Mouse (Mus musculus) ES-E14 (cell line): ENCODE data around the gene Bnc2. TPM values are rescaled to one million over a fixed set of nuclear protein-coding genes. Genes with fewer than 3 reads are reported as not detected.

Source experiments
- DNase-seq: peaks from one replicate; pipeline ENCODE4 v3.0.0-alpha.2; 2013; ENCODE audit warnings: low read depth, low spot score
- H3K27ac ChIP-seq: 2 replicates; pipeline ENCODE4 v1.5.1; 2012; ENCODE audit warnings: low read depth, mild to moderate bottlenecking, low read length, moderate library complexity, mixed read lengths; ENCODE audit not compliant: poor library complexity, insufficient read depth, severe bottlenecking
- H3K36me3 ChIP-seq: 2 replicates; pipeline ENCODE4 v1.6.1; 2012; ENCODE audit warnings: mild to moderate bottlenecking, low read length, moderate library complexity, mixed read lengths; ENCODE audit not compliant: control insufficient read depth, poor library complexity, insufficient read depth, severe bottlenecking
- H3K4me1 ChIP-seq, 2 experiments: fragments of 150-350 bp in 1 of 2; sonication (generic) in 1 of 2; 2 replicates each; pipeline ENCODE4 v1.6.1; 2012; ENCODE audit warnings: low read length in 2 of 2, mild to moderate bottlenecking in 1 of 2, mixed read lengths in 1 of 2; ENCODE audit not compliant: control insufficient read depth in 2 of 2, insufficient read depth in 2 of 2, poor library complexity in 1 of 2
- H3K4me3 ChIP-seq, 2 experiments: fragments of 150-350 bp in 1 of 2; sonication (generic) in 1 of 2; 2 replicates each; pipeline ENCODE4 v1.5.1; 2012; ENCODE audit warnings: low read length in 2 of 2, low read depth in 1 of 2, mild to moderate bottlenecking in 1 of 2, mixed read lengths in 1 of 2; ENCODE audit not compliant: insufficient read depth in 1 of 2, poor library complexity in 1 of 2, severe bottlenecking in 1 of 2
- H3K9ac ChIP-seq: 2 replicates; pipeline ENCODE4 v1.6.1; 2012; ENCODE audit warnings: low read depth, mild to moderate bottlenecking, low read length, mixed read lengths; ENCODE audit not compliant: poor library complexity, insufficient read depth, severe bottlenecking
- H3K9me3 ChIP-seq: fragments of 150-350 bp; sonication (generic); 2 replicates; pipeline ENCODE4 v1.6.1; 2012; ENCODE audit warnings: low read depth, mild to moderate bottlenecking, low read length; ENCODE audit not compliant: control insufficient read depth, insufficient read depth
- CHD2 ChIP-seq: IDR thresholded peaks from 2 replicates; pipeline ENCODE4 v1.6.1; 2014; ENCODE audit warnings: mild to moderate bottlenecking, low read depth, low read length, inconsistent platforms
- HCFC1 ChIP-seq: IDR thresholded peaks from 2 replicates; pipeline ENCODE4 v1.6.1; 2012; ENCODE audit warnings: low read length, inconsistent platforms, borderline replicate concordance; ENCODE audit not compliant: insufficient read depth
- MAFK ChIP-seq: IDR thresholded peaks from 2 replicates; pipeline ENCODE4 v1.6.1; 2014; ENCODE audit warnings: mild to moderate bottlenecking, low read depth, low read length, inconsistent platforms; ENCODE audit not compliant: insufficient read depth
- ZC3H11A ChIP-seq: IDR thresholded peaks from 2 replicates; pipeline ENCODE4 v1.6.1; 2012; ENCODE audit warnings: low read depth, mild to moderate bottlenecking, inconsistent platforms, low read length, borderline replicate concordance
- ZNF384 ChIP-seq: IDR thresholded peaks from 2 replicates; pipeline ENCODE4 v1.6.1; 2012; ENCODE audit warnings: low read depth, low read length, inconsistent platforms
- in situ Hi-C, 2 experiments: fragments of 600-800 bp; cut with MboI; formaldehyde crosslinking; loops; one replicate each; pipeline ENCODE4 v1.15.1; 2025; ENCODE audit warnings: low sequenced_read_pairs in 2 of 2, inconsistent platforms in 1 of 2; ENCODE audit not compliant: unreplicated experiment in 2 of 2
- total RNA-seq: library from RNA; depleted of rRNA; stranded (reverse); fragments of 300-350 nt; gene quantifications from 2 replicates; pipeline ENCODE4 v1.2.3, GENCODE M21; 2012; rRNA removed

Bnc2 gene
- total RNA-seq, 1 experiment, result 15.1 TPM

DNA sequence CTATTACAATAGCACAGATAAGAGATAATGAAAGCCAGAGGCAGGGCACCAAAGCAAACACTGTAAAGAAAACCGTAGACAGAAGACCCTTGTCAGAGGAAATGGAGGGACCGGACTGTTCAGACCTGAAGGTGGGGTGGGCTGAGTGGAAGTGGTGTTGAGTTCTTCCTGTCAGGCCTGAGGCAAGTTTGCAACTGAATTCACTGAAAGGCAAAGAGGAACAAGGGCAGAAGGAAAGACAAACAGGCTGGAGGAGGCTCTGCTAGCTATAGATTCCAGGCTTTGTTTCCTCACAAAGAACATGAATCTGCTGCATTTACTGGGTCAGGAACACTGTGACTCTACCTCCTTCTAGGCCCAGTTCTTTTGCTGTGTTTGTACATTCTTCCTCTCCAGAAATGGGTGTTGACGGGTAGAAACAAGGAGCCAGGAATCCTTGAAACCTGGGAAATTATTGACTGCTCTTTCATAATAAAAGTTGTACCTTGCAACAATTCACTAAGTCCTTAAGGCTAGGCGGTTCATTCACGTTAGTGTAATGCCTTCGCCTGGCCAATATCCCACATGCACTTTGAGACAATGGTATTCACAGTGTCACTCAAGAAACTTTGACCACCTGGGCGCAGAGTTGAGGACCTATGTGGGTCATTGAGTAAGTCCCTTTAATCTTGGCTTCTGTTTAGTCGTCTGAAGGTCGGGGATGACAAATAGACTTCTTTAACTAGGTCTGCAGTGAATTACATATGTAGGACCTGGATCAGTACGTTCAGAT, 445.7 kb downstream of the Bnc2 start:
- TF ChIP-seq ZNF384 (no peak), ZC3H11A (no peak), CHD2 (no peak), HCFC1 (no peak), MAFK (no peak)
- Histone ChIP-seq H3K27ac (peak overlapping the region; percentile 72; the same call in 1 of the 2 replicates), H3K9me3 (no peaks in the 10 kb centered on the region), H3K36me3 (no peaks in the 10 kb centered on the region), H3K9ac (no peak overlapping the region), H3K4me1 (peaks cover 6 to 14% of the 10 kb centered on the region in 2 experiments), H3K4me3 (no peak overlapping the region)
- in situ Hi-C loops, result no loop called here
- DNase-seq, result peak; percentile 57

DNA sequence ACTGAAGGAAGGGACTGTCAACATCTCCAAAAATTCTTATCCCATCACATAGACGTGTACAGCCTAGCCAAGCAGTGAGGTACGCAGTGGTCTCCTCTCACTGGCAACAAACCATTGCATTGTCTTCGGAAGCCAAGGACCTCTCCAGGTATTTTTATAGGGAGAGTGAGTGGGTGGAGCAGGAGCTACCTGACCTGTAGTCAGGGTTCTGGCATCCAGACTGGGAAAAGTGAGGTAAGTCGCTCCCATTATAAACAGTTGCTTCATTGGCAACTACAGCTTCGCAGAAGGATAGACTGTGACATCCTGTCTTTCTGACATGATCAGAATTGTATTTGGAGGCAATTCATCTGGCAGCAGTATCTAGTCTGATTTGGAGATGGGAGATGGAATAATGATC, 446.5 kb downstream of the Bnc2 start:
- H3K27ac ChIP-seq, result no peak overlapping the region; the same call in 1 of the 2 replicates
- DNase-seq, result no peak
- no peak overlapping the region for H3K9ac ChIP-seq
- in situ Hi-C loops, result no loop called here
- TF ChIP-seq MAFK (no peak), ZNF384 (no peak), CHD2 (no peak), ZC3H11A (no peak), HCFC1 (no peak)
- no peaks in the 10 kb centered on the region for H3K36me3 ChIP-seq
- no peak overlapping the region for H3K4me3 ChIP-seq
- peaks cover 11 to 18% of the 10 kb centered on the region in 2 experiments for H3K4me1 ChIP-seq
- H3K9me3 ChIP-seq, result no peaks in the 10 kb centered on the region

Other genes with a start within 250 kb of the Bnc2 start
- 0.69 and 0.80 TPM in 2 replicates for gene Cntln, start 209.0 kb upstream of the Bnc2 start, total RNA-seq